Mouse (Mus musculus) testis, postnatal 10 days (tissue): ENCODE data around the gene Snrnp40.

Source experiments
- DNase-seq: peaks from one replicate; pipeline ENCODE4 v3.0.0; 2021; ENCODE audit warnings: low spot score

The Snrnp40 gene

DNA sequence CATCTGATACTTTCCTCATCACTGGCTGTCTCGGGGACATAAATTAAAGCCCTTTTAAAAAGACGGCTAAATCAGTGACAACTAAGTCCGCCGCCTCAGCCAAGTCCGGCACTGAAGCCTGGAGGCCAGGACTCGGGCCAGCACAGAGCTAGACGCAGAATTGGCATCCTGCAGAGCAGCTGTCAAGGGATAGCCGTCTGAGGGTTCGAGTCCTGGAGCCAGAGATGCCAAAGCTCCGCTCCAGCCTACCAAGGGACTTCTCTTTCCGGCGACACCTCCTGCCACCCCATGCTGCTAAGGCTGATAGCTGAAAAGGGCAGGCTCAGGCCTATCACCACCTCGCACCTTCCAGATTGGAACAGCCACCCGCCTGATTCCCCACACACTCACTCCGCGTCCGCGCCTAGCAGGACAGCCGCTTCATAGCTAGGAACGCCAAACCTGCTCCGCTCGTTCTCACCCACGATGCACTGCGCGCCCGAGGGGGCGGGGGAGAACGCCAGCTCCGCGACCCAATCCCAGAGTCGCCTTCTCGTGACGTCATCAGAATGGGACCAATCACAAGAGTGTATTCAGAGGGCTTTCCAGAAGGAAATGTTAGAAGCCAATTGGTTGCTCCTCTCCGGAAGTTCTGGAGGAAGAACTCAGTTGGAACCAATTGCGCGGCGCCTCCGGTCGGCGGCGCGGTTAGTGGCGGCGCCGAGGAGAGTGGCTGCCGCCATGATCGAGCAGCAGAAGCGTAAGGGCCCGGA is at the start of gene Snrnp40, which contains the start of gene Zcchc17:
Snrnp40 (plus strand) TSS at position 647 of the 752 bp plus-strand sequence.
Zcchc17 (minus strand) TSS at position 458 of the 752 bp plus-strand sequence.
- peak; percentile 99 for DNase-seq

DNA sequence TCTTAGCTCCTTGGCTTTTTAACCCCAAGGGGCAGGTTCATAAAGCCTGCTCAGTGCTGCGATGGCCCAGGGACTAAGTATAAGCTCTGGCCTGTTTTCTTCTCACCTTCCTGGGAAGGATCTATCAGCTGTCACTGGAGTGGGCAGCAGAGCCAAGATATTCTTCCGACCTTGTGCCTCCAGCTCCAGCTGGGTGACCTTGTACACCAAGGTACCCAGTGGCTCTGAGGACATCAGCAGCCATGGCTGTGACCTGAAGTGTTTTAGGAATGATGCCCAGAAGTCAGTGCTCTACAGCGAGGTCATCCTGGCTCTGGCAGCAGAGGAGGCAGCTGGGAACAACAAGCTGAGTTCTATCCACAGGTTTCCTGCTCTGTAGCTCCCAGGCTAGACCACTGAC is 47.4 kb upstream of the Snrnp40 start:
- no peak for DNase-seq

DNA sequence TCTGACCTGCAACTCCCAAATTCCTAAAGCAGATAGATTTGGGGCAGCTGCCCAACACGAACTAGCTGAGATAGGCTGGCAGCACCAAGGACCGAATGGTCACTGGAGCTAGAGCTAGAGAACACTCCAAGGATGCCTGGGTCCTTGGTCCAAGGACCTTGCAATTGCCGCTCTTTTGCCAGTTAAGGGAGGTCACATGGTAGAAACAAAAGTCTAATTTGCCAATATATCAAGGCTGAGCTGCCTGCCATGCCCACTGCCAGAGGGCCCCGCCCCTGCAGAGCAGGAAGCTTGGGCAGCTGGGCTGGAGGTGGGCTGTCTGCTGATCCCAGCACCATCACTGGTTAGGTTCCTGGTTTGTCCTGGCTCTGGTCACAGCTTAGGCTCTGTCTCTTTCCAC is 46.4 kb upstream of the Snrnp40 start:
- no peak for DNase-seq

DNA sequence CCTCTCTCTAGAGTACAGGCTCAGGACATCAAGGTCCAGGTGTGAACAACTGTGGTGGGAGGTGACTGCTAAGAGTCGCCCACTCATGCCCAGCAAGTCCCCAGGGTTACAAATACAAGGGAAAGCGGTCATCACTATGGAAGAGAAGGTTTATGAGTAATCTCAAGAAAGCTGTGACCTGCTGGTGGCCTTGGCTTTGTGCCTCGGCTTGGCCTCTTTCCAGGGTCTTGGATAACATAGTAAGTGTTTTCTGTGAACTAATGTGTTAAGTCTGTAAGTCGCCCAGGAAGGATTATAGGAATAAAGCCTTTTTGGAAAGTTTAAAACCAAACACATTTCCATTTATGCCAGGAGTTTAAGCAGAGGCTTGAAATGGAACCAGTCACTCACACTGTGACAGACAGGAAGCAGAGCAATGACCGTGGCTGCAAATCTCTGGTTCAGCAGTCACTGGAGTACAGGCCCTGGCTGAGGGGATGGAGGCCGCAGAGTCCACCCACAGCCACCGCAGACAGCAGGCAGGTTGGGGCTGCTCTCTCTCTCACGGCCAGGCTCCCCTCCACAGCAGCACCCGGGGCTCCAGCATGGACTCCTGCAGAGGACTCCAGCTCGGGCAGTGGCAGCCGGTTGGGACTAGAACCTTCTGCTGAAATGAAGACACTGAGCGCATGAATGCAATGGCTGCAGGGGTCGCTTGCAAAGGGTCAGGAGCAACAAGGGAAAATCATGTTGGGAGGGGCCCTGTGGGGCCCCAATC is 44.0 kb upstream of the Snrnp40 start:
- peak; percentile 82 for DNase-seq

DNA sequence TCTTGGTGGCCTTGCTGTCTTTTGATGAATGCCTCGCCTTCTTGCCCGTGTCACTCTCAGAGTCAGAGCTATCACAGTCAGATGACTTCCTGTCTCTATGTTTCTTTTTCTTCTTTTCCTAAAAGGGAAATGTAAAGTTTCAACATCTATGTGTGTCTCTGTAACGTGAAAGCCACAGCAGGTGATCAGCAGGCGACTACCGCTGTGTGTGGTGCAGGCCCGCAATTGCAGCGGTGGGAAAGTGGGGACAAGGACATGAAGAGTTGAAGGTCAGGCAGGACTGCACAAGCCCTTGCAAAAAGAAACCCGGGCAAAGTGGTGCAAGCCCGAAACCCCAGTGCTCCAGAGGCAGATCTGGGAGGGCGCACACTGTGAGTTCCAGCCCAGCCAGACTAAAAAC is 43.2 kb upstream of the Snrnp40 start:
- DNase-seq = no peak

DNA sequence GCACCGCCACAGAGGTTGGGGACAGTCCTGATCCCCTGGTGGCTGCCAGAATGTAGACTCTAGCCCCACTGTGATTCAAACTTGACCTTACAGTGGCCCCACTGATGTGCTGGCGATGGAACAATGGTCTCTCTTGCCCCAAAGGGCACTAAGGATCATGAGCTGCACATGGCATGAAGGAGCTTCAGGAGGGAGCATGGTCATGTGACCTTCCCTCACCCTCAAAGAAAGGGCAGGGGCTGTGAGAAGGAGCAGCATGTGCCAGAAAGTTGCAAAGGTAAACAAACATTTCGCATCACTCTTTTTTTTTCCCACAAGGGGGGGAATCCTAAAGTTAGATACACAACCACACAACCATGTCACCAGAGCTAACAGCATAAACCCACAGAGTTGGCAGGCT is 41.8 kb upstream of the Snrnp40 start:
- no peak for DNase-seq

DNA sequence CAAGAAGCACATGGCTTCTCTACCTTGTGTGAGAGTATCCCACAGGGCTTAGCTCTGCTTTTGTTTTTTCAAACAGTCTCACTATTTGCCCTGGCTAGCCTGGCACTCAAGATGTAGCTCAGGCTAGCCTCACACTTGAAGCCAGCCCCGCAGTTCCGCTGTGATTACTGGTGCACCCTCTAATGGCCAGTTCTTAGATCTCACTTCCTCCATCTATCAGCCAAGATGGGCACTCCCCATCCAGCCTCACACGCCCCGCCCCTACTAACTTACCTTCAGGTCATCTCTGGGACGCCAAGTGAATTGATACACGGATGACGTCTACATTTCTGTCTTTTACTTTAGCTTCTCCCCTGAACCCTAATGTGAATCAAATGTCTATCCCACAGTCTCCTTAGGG is 40.4 kb upstream of the Snrnp40 start:
- DNase-seq = no peak

DNA sequence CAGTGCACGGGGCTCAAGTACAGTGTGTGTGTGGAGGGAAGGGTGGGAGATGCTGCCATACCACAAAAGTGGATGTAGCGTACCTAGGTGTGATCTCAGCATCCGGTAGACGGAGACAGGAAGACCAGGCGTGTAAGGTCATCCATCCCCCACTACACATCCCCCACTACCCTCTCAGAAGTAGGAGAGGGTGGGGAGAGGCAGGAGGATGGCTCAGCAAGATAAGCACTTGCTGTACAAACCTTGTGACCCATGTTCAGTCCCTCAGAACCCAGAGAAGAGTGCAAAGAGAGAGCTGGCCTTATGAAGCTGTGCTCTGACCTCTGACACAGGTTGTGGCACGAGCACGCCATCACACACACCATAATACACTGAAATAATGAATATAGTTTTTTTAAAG is 38.3 kb upstream of the Snrnp40 start:
- DNase-seq = no peak

DNA sequence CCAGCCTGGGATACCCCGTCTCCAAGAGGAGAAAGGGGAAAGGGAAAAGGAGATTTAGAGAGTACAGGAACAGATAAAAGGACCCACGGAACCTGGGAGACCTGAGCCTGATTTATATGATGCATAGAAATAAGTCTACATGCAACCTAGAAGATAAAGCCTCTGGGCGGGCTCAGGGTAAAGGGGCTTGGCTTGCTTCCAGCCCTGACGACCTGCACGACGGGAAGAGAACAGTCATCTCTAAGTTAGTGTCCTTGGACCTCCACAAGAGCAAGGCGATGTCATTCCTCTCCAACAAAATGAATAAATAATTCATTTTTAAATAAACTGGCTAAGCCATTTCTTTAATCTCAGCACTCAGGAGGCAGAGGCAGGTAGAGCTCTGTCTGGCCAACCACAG is 37.4 kb upstream of the Snrnp40 start:
- DNase-seq = no peak

DNA sequence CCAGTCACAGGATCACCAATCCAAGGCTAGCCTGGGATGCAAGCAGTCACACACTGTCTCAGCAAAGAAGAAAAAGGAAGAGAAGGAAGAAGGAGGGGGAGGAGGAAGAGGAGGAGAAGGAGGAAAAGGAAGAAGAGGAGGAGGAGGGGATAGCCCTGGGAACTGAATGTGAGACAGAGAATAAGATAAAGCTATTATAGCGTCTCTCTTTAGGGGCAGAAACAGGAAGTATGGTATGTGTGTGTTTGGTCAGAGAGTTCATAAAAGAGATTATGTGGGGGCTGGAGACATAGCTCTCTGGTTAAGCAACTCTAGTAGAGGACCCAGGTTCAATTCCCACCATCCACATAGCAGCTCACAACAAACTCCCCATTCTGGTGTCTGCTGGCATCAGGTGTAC is 36.8 kb upstream of the Snrnp40 start:
- no peak for DNase-seq

DNA sequence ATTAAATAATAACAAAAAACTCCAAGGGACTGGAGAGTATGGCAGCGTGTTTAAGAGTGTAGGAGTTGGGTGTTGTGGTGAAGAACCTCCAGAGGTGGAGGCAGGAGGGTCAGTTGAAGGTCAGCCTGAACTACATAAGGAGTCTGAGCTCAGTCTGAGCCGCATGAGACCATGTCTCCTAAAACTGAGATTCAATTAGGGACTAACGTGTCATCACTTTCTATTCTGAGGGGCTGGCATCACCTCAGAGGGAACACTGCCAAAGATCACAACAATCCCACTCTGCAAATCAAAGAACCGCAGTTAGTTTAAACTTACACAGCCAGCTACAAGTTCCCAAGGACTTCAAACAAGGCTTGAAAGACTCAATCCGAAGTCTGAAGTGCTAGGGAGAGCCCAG is 36.3 kb upstream of the Snrnp40 start:
- DNase-seq = no peak

DNA sequence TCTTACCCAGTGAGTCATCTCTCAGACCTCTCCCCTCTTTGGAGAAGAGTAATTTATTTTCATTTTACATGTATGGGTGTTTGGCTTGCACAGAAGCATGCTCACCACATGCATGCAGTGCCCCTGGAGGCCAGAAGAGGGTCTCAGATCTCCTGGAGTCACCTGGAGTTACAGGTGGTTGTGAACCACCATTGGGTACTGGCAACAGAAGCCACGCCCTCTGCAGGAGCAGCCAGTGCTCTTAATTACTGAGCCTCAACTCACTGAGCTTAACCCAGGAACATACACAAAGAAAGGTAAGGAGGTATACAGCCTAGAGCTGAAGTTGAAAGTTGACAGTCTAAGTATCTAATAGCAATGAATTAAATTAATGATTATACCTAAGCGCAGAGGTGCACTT is 34.5 kb upstream of the Snrnp40 start:
- no peak for DNase-seq

DNA sequence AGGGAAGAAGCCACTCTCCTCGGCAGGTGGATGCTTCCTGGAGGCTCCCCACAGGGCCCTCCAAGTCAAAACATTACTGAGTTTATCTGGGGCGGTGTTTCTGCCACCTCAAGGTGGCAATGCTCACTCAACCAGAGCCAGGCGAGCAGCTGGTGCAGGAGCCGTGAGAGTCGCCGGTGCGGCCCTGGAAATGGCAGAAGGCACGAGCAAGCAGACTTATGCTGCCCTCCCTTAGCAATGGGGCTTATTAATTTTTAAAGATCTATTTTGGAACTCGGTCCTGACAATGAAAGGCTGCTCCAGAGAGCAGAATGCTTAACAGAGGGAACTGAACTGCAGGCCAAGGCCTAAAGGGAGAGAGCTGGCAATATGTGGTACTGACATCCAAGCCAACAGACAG is 32.6 kb upstream of the Snrnp40 start:
- no peak for DNase-seq

DNA sequence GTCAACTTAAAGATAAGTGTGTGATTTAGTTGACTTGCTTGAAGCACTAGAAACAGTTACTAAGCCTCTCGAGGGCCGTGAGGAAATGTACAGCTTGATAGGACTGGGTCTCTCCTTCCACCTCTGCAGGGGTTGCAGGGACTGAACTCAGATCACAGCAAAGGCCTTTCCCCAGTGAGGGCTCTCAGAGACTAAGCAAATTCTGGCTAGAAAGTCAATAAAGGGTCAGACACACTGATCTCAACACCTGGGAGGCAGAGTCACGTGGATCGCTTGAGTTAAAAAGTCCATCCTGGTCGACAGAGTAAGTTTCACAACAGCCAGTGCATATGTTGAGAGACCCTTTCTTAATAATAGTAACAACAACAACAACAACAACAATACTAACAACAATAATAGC is 24.1 kb upstream of the Snrnp40 start:
- DNase-seq = no peak

DNA sequence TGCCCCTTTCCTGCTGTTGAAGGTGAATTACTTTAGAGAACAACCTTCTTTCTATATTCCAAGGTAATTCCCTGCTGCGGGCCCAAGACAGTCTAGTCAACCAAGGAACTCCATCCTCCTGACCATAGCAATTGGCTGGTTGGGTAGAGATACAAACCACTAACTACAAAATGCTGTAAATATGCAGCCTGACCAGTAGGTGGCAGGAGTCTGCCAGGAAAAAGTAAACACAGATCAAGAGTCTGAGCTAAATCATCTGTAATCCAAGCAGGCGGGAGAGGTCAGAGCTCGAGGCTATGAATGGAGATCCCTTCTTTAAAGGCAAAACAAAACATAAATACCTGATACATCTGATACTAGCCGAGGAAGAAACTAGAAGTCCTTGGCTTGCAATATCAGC is 18.2 kb upstream of the Snrnp40 start:
- DNase-seq = peak; percentile 61

DNA sequence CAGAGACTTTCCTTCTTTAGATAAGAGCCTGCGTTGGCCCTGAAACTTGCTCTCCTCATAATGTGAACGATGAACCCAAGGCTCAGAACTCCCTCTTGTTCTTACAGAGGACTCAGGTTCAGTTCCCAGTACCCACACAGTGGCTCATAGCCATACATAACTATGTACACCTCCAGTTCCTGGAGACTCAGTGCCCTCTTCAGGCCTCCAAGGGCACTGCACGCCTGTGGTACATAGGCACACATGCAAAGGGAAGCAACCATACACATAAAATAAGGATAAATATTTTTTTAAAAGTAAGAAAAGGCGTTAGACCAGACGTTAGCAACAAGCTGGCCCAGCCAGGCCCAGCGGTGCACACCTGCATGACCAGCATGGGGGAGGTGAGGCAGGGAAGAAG is 10.3 kb upstream of the Snrnp40 start:
- no peak for DNase-seq

DNA sequence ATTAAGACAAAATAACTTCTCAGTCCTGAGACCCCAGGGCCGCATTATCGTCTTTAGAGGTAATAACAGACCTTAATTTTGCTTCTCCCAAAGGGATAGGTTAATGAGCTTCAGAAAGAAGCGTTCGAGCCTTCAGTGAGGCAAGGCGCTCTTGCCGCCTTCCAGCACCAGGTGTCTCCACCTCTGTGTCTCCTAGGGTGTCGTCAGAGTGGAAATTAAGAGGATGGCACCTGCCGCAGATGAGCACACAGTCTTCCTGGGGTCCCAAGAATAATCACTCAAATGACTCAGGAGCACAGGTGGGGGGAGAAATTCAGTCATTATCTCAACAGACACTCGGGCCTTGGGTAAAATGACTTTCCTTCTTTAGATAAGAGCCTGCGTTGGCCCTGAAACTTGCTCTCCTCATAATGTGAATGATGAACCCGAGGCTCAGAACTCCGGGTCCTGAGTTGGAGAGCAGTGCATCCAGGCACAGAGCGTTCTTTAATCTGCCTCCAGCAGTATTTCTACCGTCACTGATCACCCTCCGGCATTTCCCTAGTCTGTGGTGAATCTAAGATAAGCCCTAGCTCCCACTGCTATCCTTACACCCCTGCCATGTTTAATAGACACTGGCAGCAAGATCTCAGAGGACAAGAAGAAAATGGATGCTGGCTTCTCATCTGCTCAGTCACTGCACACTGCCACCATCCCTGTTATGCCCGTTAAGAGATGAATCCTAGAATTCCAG is 9.1 kb upstream of the Snrnp40 start:
- DNase-seq = no peak

DNA sequence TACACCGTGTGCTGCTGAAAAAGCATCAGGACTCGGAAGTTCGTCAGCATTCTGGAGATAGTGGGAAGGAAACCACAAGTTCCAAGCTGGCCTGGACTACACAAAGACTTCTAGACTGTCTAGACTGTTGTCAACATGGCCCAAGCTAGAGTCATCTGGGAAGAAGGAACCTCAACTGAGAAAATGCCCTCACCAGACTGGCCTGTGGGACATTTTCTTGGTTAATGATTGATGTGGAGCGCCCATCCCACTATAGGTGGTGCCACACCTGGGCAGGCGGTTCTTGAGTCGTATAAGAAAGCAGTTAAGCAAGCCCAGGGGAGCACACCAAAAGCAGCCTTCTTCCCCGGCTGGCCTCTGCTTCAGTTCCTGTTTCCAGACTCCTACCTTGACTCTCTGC is 7.3 kb upstream of the Snrnp40 start:
- DNase-seq = no peak

DNA sequence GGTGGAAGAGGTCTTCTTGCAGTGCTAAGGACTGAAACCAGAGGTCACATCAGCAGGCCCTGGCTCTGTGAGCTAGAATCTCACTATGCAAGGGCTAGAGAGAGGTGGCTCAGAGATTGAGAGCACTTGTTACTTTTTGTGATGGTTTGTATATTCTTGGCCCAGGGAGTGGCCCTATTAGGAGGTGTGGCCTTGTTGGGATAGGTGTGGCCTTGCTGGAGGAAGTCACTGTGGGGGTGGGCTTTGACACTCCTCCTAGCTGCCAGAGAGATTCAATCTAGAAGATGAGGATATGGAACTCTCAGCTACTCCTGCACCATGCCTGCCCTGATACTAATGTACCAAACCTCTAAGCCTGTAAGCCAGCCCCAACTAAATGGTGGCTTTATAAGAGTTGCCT is 2.0 kb upstream of the Snrnp40 start:
- no peak for DNase-seq

DNA sequence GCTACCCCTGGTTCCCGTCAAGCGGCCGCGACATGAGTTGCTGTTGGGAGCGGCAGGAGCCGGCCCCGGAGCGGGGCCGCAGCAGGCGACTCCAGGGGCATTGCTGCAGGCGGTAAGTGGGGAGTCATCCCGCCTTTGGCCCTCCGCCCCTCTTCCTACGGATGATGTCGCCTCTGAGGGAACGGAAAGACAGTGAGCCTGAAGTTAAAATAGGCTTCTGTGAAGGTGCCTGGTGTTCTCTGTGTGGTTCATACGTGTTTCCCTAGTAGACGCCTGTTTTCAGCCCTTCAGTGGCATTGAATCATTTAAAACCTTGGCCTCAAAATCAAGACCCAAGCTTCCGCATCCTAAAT is 282 bp downstream of the Snrnp40 start:
- no peak for DNase-seq

DNA sequence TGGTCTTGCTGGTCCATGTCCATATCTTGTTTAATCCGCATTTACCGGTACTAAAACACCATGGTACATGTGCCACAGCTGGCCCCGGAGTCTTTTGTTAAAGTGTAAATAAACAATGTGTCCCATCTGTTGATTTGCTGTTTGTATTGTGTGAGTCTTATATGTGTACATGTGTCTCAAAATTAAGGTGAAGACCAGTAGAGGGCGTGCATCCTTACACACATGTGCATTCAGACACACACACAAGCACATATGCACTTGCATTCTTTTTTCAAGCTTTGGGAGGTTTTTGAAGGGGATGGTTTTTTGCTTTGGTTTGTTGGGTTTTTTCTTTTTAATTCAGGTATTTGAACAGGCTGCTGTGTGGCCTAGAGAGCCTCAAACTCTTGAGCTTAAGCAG is 16.7 kb downstream of the Snrnp40 start:
- DNase-seq = no peak

DNA sequence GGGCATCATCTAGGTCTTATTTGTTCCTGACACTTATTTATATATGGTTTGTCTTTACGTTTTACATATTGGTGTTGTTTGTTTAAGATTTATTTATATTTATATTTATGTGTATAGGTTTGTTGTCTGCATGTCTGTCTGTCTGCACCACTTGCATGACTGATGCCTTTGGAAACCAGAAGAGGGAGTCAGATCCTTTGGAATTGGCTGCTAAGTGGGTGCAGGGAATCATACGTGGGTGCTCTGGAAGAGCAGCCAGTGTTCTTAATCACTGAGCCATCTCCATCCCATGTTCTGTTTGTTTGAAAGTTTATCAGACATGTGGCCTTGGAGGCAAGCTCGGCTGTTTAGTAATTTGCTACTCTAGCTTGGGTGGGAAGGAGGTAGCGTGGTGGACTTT is 17.6 kb downstream of the Snrnp40 start:
- DNase-seq = no peak

DNA sequence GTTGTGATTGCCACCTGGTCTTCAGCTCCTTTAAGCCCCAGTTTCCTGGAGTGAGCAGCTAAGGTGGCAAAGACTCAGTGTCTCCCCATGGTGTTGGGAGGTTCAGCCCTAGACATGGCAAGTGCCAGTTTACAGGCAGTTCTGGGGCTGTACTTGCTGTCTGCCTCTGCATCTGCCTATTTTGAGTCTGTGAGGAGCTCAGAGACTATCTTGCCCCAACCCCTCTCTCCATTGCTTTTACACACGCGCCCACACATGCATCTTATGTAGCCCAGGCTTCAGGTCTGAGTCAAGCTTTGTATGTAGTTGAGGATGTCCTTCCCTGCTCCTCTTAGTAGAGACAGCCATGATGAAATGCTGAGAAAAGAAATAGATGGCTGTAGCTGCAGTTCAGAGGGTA is 19.2 kb downstream of the Snrnp40 start:
- no peak for DNase-seq
